Mouse (Mus musculus) embryonic facial prominence, embryonic 12.5 days (tissue): ENCODE measurements around the gene Anxa8. TPM values are rescaled to one million over a fixed set of nuclear protein-coding genes. Genes with fewer than 3 reads are reported as not detected.

Source experiments
- ATAC-seq: fragments of 200-750 bp; cut with Nextera tagmentation; 2 replicates; pipeline ENCODE4 v1.8.0; 2017; ENCODE audit not compliant: insufficient number of reproducible peaks, insufficient read depth, low FRiP score, low TSS enrichment
- H3K27ac ChIP-seq: fragments of 300-500 bp; sonication (generic); 2 replicates; pipeline ENCODE4 v1.5.1; 2016; ENCODE audit warnings: mild to moderate bottlenecking
- H3K27me3 ChIP-seq: fragments of 300-500 bp; sonication (generic); 2 replicates; pipeline ENCODE4 v1.6.1; 2016; ENCODE audit warnings: mild to moderate bottlenecking, moderate library complexity
- H3K36me3 ChIP-seq: fragments of 300-500 bp; sonication (generic); 2 replicates; pipeline ENCODE4 v1.6.1; 2016; ENCODE audit warnings: mild to moderate bottlenecking
- H3K4me1 ChIP-seq: fragments of 300-500 bp; sonication (generic); 2 replicates; pipeline ENCODE4 v1.6.1; 2016
- H3K4me2 ChIP-seq: fragments of 300-500 bp; sonication (generic); replicated peaks from 2 replicates; pipeline ENCODE4 v1.6.1; 2016; ENCODE audit warnings: mild to moderate bottlenecking, moderate library complexity
- H3K4me3 ChIP-seq: fragments of 300-500 bp; sonication (generic); 2 replicates; pipeline ENCODE4 v1.5.1; 2016; ENCODE audit warnings: mild to moderate bottlenecking
- H3K9ac ChIP-seq: fragments of 300-500 bp; sonication (generic); 2 replicates; pipeline ENCODE4 v1.6.1; 2016; ENCODE audit warnings: mild to moderate bottlenecking, moderate library complexity
- H3K9me3 ChIP-seq: fragments of 300-500 bp; sonication (generic); 2 replicates; pipeline ENCODE4 v1.6.1; 2016; ENCODE audit warnings: mild to moderate bottlenecking, moderate library complexity
- WGBS: fragments of 180-500 bp; shearing (Covaris S2); methylation state at CpG from one replicate; pipeline ENCODE4 v1.1.7; 2016; 5-methylcytosine and 5-hydroxymethylcytosine counted together
- polyA plus RNA-seq: library from polyadenylated mRNA; unstranded; fragments of >200 nt; fragmentation: Nextera tagmentation; extraction: Ambion mirVana; gene quantifications from 2 replicates; pipeline ENCODE4 v1.2.1, GENCODE M21; 2016

The Anxa8 gene
- polyA plus RNA-seq, result 6.8 and 7.9 TPM in 2 replicates

DNA sequence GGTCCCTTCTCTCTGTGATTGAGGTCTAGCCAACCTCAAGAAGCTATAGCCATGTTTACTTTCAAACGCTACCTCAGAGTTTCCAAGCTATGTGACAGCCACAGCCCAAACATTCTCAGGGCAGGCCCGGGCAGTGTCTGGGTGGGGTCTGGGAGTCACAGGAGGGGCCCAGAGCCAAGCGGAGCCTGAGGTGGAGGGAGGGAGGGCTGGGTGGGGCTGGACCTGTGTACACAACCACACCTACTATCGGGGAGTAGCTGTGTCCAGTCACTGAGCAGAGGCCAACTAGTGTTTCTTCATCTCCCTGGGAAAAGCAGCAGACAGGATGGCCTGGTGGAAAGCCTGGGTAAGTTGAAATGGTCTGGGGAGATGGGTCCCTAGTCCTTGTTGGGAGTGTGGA lies at the start of gene Anxa8:
TSS of gene Anxa8 (plus strand) at position 251 of the 400 bp plus-strand sequence.
- H3K4me2 ChIP-seq, result no peak within 1 kb of the TSS
- no peak within 1 kb of the TSS for H3K9ac ChIP-seq
- H3K27ac ChIP-seq, result no peak within 1 kb of the TSS
- no peaks in the 10 kb centered on the region for H3K27me3 ChIP-seq
- WGBS, result 73% methylated on average over 4 of the region's 4 CpGs
- no peak for ATAC-seq
- H3K4me1 ChIP-seq, result no peaks in the 10 kb centered on the region
- no peaks in the 10 kb centered on the region for H3K36me3 ChIP-seq
- H3K9me3 ChIP-seq, result no peaks in the 10 kb centered on the region
- H3K4me3 ChIP-seq, result no peak within 1 kb of the TSS

DNA sequence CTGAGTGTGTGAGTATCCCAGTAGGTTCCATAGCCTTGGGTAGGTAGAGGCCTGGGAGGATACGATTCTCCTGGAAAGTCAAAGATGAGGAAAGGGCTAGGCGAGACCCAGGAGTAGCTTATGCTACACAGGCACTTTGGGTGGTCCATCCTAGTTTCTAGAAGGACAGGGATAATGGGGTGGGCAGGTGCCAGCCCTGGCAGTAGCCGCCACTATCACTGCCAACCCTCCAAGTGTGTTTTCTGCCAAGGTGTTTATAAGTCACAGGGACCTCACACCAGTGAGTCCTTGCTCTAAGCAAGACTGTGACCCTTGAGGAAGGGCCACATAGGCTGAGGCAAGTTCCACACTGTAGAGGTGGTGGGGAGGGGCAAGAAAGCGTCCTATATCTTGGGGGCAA lies 44.5 kb upstream of the Anxa8 start:
- H3K4me1 ChIP-seq, result no peaks in the 10 kb centered on the region
- ATAC-seq, result no peak
- no peak overlapping the region for H3K9ac ChIP-seq
- H3K4me3 ChIP-seq, result no peak overlapping the region
- WGBS, result 77% methylated on average over 4 of the region's 4 CpGs
- no peaks in the 10 kb centered on the region for H3K9me3 ChIP-seq
- no peaks in the 10 kb centered on the region for H3K27me3 ChIP-seq
- no peak overlapping the region for H3K4me2 ChIP-seq
- no peak overlapping the region for H3K27ac ChIP-seq
- H3K36me3 ChIP-seq, result no peaks in the 10 kb centered on the region

- Histone ChIP-seq H3K36me3 (no peaks in the 10 kb centered on the region), H3K27ac (no peak overlapping the region), H3K27me3 (no peaks in the 10 kb centered on the region), H3K9me3 (no peaks in the 10 kb centered on the region), H3K9ac (no peak overlapping the region), H3K4me1 (no peaks in the 10 kb centered on the region), H3K4me2 (no peak overlapping the region), H3K4me3 (no peak overlapping the region)
- no peak for ATAC-seq
- 49% methylated on average over 3 of the region's 3 CpGs for WGBS
These were observed 42.4 kb upstream of the Anxa8 start for GRCm38 (mm10) chr14:34043341-34043740.

- H3K4me2 ChIP-seq, result no peak overlapping the region
- WGBS, result 72% methylated on average over 5 of the region's 5 CpGs
- H3K36me3 ChIP-seq, result no peaks in the 10 kb centered on the region
- H3K9me3 ChIP-seq, result no peaks in the 10 kb centered on the region
- H3K4me1 ChIP-seq, result no peaks in the 10 kb centered on the region
- H3K27ac ChIP-seq, result no peak overlapping the region
- no peaks in the 10 kb centered on the region for H3K27me3 ChIP-seq
- H3K4me3 ChIP-seq, result no peak overlapping the region
- no peak overlapping the region for H3K9ac ChIP-seq
- no peak for ATAC-seq
These were observed 35.5 kb upstream of the Anxa8 start for GRCm38 (mm10) chr14:34050101-34050779.

DNA sequence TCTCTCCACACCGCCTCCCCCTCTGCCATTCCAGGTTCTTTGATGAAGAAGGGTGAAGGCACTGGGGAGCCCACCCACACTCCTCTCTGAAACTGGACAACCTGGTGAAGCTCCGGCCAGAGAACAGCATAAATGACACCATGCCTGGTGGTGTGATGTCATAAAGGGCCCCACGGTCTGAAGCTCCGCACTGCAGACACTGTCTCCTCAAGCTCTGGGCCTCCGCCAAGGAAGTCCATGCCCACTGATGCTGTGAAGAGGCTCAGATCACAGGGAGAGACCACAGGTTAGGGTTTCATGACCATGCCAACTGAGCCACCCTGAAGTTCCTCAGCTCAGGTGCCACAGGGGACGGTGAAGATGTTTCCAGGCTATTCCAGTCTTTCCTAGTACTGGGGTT lies 33.3 kb upstream of the Anxa8 start, which contains the start of gene Antxrl:
TSS of gene Antxrl (plus strand) at position 192 of the 400 bp plus-strand sequence.
- no peak within 1 kb of the TSS for H3K27ac ChIP-seq
- no peaks in the 10 kb centered on the region for H3K36me3 ChIP-seq
- no peak for ATAC-seq
- no peaks in the 10 kb centered on the region for H3K4me1 ChIP-seq
- H3K9ac ChIP-seq, result no peak within 1 kb of the TSS
- no peak within 1 kb of the TSS for H3K4me3 ChIP-seq
- H3K9me3 ChIP-seq, result no peaks in the 10 kb centered on the region
- WGBS, result 88% methylated on average over 6 of the region's 6 CpGs
- no peaks in the 10 kb centered on the region for H3K27me3 ChIP-seq
- H3K4me2 ChIP-seq, result no peak within 1 kb of the TSS

DNA sequence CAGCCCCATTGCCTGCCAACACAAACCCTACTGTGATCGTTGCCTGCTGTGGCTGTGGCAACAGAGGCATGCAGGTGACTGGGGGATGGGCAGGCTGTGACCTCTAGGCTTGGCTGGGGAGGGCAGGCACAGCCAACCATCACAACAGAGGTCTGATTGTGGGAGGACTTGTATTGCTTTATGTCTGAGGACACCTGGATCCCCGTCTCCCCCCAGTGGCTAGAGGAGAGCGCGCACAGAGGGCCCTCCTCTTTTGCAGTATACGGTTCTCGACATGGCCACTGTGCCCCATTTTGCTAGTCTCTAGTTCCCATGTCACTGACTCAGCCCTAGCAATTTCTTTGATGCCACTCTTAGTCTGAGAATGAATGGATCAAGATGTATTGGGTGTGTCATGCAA lies 14.1 kb upstream of the Anxa8 start:
- no peak overlapping the region for H3K4me3 ChIP-seq
- ATAC-seq, result no peak
- H3K9ac ChIP-seq, result no peak overlapping the region
- H3K9me3 ChIP-seq, result no peaks in the 10 kb centered on the region
- H3K27ac ChIP-seq, result no peak overlapping the region
- no peak overlapping the region for H3K4me2 ChIP-seq
- no peaks in the 10 kb centered on the region for H3K36me3 ChIP-seq
- no peaks in the 10 kb centered on the region for H3K27me3 ChIP-seq
- no peaks in the 10 kb centered on the region for H3K4me1 ChIP-seq
- WGBS, result 50% methylated on average over 6 of the region's 6 CpGs

DNA sequence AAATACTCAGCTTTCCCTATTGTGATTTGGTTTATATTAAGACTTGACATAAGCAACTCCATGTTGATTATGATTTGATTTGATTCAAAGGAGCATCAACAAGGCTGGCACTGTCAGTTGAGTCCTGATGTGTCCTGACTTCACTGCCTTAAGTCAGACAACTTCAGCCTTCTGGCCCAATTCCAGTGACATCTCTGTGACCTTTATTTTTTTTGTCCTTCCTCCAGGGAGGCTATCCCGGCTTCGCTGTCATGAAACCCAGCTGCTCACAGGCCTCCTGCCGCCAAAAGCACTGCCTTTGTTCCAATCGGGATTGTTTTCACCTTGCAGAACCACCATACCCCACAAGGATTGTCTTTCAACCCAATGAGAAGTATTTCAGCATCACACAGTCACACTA lies 10.4 kb upstream of the Anxa8 start:
- ATAC-seq, result no peak

DNA sequence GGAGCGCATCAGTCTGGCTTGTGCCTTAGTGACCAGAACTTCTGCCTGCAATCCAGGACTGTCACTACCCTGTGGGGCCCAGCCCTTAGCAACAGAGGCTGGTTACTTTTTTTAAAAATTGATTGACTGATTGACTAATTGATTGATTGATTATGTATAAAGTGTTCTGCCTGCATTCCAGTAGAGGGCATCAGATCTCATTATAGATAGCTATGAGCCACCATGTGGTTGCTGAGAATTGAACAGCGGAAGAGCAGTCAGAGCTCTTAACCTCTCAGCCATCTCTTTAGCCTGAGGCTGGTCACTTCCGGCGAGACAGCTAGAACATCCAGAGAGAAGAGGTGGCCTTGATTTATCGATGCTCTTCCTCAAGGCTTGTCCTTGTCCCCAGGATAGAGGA lies 8.6 kb upstream of the Anxa8 start:
- Histone ChIP-seq H3K9ac (no peak overlapping the region), H3K27ac (no peak overlapping the region), H3K36me3 (no peaks in the 10 kb centered on the region), H3K4me3 (no peak overlapping the region), H3K4me2 (no peak overlapping the region), H3K4me1 (no peaks in the 10 kb centered on the region), H3K27me3 (0 out of 2 replicates have a peak, but pooled peaks cover 4% of the 10 kb centered on the region), H3K9me3 (no peaks in the 10 kb centered on the region)
- 57% methylated on average over 5 of the region's 5 CpGs for WGBS
- no peak for ATAC-seq

More for the DNA sequence above, 10.4 kb upstream of the Anxa8 start:
- Histone ChIP-seq H3K4me1 (no peaks in the 10 kb centered on the region), H3K9me3 (no peaks in the 10 kb centered on the region), H3K4me2 (no peak overlapping the region), H3K4me3 (no peak overlapping the region), H3K27ac (no peak overlapping the region), H3K27me3 (0 out of 2 replicates have a peak, but pooled peaks cover 4% of the 10 kb centered on the region), H3K36me3 (no peaks in the 10 kb centered on the region), H3K9ac (no peak overlapping the region)
- 29% methylated on average over 4 of the region's 4 CpGs for WGBS

DNA sequence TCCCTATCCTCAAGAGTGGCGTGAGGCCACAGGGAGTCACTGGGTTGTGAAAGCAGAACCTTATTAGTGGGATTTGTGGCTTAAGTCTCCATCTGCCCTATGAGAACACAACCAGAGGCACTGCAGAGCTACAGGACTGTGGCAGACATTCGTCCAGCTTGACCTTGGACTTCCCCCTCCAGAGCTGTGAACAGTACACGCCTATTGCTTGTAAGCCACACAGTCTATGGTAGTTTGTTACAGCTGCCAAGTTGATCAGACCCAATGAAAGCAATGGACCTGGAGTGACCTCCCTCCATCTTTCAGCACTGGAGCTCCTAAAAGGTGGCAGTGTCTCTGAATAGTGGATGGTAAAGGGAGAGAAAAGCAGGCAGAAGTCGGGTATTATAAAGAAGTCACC lies 7.5 kb upstream of the Anxa8 start:
- H3K4me1 ChIP-seq, result no peaks in the 10 kb centered on the region
- WGBS, result 64% methylated on average over 4 of the region's 4 CpGs
- H3K4me3 ChIP-seq, result no peak overlapping the region
- H3K4me2 ChIP-seq, result no peak overlapping the region
- 0 out of 2 replicates have a peak, but pooled peaks cover 4% of the 10 kb centered on the region for H3K27me3 ChIP-seq
- H3K27ac ChIP-seq, result no peak overlapping the region
- no peak overlapping the region for H3K9ac ChIP-seq
- H3K36me3 ChIP-seq, result no peaks in the 10 kb centered on the region
- no peaks in the 10 kb centered on the region for H3K9me3 ChIP-seq
- no peak for ATAC-seq

DNA sequence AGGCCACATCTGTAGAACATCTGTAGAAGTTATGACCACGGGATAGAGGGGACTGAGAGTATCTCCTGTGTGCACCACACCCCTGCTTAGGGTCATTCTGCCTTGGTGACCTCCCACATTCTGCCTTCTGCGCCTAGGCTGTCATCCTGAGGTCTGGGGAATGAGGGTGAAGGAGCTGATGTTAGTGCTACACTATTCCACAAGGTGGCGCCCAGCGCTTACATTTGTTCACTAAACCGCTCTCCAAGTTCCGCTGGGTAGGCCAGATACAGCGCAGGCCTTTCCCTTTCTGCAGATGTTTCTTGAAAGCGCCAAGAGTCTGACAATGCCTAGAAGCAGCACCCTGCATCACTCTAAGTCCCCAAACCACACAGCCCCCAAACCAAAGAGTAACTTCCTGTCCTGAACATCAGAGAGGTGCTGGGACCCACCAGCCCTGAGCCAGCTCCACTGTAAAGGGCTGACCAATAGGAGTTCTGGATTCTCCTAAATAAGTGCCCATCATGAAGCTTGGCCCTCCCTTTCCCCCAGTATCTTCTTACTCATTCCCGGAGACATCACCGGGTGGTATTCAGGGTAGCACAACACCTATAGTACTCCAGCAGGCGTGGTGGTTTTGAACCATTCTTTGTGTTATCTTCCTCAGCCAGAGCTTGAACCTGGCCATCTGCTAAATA lies 5.3 kb upstream of the Anxa8 start:
- no peaks in the 10 kb centered on the region for H3K9me3 ChIP-seq
- H3K4me2 ChIP-seq, result no peak overlapping the region
- no peaks in the 10 kb centered on the region for H3K4me1 ChIP-seq
- no peaks in the 10 kb centered on the region for H3K36me3 ChIP-seq
- H3K9ac ChIP-seq, result no peak overlapping the region
- H3K27me3 ChIP-seq, result 0 out of 2 replicates have a peak, but pooled peaks cover 4% of the 10 kb centered on the region
- peak; percentile 45; the same call in 1 of the 2 replicates for ATAC-seq
- H3K4me3 ChIP-seq, result no peak overlapping the region
- 9% methylated on average over 11 of the region's 11 CpGs for WGBS
- H3K27ac ChIP-seq, result no peak overlapping the region

GRCm38 (mm10) chr14:34086806-34087205 lies 1.0 kb downstream of the Anxa8 start:
- Histone ChIP-seq H3K4me1 (no peaks in the 10 kb centered on the region), H3K9ac (no peak overlapping the region), H3K27me3 (no peaks in the 10 kb centered on the region), H3K4me3 (no peak overlapping the region), H3K9me3 (no peaks in the 10 kb centered on the region), H3K4me2 (no peak overlapping the region), H3K27ac (no peak overlapping the region), H3K36me3 (no peaks in the 10 kb centered on the region)
- 75% methylated on average over 4 of the region's 4 CpGs for WGBS
- no peak for ATAC-seq

- Histone ChIP-seq H3K9me3 (no peaks in the 10 kb centered on the region), H3K27ac (no peak overlapping the region), H3K4me2 (no peak overlapping the region), H3K36me3 (no peaks in the 10 kb centered on the region), H3K9ac (no peak overlapping the region), H3K4me3 (no peak overlapping the region), H3K4me1 (no peaks in the 10 kb centered on the region), H3K27me3 (no peaks in the 10 kb centered on the region)
- ATAC-seq, result no peak
- 82% methylated on average over 2 of the region's 2 CpGs for WGBS
These were observed 2.1 kb downstream of the Anxa8 start for GRCm38 (mm10) chr14:34087856-34088398.
